Mouse (Mus musculus) NIH3T3 (cell line): ENCODE data around the gene Ppp1r13b.

Source experiments
- DNase-seq: peaks from one replicate; pipeline ENCODE4 v3.0.0-alpha.2; 2012; ENCODE audit warnings: low read depth

Ppp1r13b gene

GRCm38 (mm10) chr12:111916514-111917217 lies 8.8 kb upstream of the Ppp1r13b start:
- DNase-seq = no peak

DNA sequence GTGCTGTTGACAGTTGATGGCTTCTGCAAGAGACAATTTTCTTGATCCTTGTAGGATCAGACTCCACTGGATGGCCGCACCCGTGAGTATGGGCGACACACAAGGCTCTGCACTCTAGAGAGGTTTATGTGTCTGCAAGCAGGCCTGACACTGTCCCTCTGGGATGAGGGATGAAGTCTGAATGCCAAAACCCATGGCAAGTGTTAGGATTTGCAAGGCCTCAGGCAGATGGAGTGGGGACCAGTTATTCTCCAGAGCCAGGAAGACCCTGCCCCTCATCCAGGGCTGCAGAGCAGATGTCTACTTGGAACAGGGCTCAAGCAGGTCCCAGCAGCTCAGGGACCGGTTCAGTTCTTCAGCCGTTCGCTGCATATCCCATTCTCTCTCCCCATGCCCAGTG lies 7.9 kb upstream of the Ppp1r13b start:
- no peak for DNase-seq

DNA sequence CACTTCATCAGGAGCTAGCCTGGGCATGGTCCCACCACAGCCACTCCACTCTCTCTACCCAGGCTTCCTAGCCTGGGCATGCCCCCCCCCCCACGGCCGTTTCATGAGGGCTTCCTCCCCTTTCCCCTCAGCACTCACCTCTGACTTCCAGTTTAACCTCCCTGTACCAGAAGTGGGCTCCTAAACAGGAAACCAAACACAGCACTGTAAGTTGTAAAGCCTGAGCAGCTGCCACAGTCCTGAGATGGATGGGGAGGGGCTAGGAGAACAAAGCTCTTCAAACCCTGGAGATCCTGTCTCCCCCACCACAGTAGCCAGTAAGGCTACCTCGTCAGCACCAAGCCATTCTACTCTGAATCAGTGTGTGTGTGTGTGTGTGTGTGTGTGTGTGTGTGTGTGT lies 6.1 kb upstream of the Ppp1r13b start:
- no peak for DNase-seq

DNA sequence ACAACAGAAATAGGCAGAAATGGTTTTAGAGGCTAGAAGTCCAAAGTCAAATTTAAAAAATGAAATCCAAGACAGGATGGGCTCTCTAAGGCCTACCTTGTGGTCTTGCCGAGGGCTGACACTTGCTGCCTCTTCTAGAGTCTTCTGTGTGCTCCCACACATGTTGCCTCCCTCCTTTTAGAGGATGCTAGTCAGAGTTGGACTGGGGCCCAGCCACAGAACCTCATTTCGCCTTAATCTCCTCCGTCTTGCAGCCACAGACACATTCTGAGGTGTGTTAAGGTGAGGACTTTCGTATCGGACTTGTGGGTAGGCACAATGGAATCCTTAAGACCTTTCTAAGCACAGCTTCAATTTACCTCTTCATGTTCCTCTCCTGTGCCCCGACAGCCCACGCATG lies 4.9 kb upstream of the Ppp1r13b start:
- no peak for DNase-seq

DNA sequence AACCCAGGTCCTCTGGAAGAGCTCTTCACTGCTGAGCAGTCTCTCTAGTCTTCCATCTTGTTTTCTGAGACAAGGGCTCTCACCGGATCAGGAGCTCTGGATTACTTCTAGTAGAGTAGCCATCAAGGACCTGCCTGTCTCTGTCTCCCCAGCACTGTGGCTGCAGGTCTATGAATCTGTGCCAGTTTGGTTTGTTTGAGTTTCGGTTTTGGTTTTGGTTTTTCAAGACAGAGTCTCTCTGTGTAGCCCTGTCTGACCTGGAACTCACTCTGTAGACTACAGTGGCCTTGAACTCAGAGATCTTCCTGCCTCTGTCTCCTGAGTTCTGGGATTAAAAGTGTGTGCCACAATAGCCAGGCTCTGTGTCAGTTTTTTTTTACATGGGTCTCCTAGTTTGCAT lies 3.9 kb upstream of the Ppp1r13b start:
- DNase-seq = no peak

DNA sequence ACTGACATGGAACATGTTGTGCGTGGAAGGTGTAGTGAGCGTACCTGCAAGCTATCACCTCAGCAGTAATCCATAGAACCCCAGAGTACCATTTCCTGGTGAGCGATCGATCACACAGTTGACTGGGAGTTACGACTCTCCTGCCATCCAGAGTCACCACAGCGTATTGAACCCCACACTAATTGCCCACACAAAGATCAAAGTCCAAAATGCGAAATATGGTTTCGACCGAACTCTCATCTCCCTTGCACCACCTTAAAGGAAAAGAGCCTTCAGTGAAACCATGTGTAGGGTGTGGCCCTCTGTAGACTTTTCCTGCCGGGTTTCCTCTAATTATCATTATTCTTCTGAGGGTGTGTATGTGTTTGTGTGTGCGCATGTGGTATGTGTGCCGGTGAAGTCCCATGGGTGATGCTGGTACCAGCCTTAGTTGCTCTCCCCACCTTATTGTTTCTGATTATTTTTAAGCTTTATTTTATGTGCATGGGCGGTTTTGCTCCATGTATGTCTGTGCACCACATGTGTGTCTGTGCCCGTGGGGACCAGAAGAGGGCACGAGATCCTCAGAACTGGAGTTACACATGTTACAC lies 3.4 kb upstream of the Ppp1r13b start:
- no peak for DNase-seq

- DNase-seq = no peak
These were observed 1.2 kb upstream of the Ppp1r13b start for GRCm38 (mm10) chr12:111908997-111909550.

- peak; percentile 14 for DNase-seq
These were observed 454 bp downstream of the Ppp1r13b start for GRCm38 (mm10) chr12:111907421-111907891.

- DNase-seq = no peak
These were observed 1.5 kb downstream of the Ppp1r13b start for GRCm38 (mm10) chr12:111906309-111906875.

DNA sequence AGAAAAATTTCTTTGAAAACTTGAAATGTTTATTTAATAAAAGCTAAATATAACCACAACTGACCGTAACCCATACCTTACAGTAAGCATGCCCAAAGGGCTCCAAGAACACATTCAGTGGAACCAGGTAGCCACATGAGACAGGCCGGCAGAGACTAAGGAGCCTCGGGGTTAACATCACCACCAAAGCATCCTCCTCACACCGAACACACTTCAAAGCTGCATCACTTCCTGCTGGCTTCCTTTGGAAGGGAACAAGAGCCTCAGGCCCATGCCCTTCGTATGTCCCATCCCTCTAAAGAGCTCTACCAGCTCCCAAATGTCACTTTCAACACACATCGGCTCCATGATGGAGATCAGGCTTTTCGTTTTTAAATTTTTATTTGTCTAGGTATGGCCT lies 5.4 kb downstream of the Ppp1r13b start:
- DNase-seq = no peak

DNA sequence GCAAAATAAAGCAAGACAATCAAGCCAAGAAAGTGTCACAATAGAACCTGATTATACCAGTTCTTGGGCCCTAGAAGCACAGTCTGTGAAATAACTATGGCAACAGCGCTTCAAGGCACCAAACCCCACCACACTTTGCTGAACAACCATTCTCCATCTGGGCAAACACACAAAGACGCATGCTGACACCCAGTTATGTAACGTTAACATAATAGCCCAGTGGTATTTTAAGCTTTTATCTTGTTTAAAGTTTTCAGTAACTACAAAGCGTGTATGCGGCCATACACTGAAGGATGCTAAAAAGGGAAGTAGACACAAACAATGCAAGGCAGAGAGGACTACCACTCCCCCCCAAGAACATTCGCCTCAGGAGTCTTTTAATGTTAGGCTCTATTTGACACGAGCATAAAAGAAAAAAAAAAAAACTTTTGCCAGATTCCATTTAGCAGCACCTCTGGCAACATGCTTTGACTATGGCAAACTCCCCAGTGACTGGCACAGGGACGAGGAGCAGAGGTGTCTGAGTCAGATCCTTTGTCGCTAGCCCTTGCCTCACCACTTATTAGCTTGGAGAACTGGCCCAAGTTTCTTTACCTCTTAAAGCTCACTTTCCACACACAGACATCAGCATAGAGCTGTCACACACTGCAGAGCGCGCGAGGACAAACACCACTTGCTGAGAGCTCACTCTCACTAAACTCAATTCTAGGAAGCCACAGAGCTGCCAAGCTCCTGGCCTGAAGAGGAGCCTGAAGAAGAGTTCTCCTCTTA lies 6.6 kb downstream of the Ppp1r13b start:
- DNase-seq = no peak

DNA sequence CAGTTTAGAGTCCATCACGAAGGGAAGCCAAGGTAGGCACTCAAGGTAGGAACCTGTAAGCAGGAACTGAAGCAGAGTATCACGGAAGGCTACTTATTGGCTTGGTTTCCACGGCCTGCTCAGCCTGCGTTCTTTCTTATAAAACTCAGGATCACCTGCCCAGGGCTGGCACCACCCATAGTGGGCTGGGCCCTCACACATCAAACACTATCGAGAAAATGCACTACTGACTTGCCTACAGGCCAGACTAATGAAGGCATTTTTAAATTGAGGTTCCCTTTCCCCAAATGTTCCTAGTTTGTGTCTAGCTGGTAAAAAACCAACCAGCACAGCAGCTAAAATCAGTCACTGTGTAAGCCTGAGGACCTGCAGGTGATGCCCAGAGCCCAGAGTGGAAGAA lies 8.3 kb downstream of the Ppp1r13b start:
- no peak for DNase-seq

GRCm38 (mm10) chr12:111898686-111899085 lies 9.2 kb downstream of the Ppp1r13b start:
- no peak for DNase-seq

DNA sequence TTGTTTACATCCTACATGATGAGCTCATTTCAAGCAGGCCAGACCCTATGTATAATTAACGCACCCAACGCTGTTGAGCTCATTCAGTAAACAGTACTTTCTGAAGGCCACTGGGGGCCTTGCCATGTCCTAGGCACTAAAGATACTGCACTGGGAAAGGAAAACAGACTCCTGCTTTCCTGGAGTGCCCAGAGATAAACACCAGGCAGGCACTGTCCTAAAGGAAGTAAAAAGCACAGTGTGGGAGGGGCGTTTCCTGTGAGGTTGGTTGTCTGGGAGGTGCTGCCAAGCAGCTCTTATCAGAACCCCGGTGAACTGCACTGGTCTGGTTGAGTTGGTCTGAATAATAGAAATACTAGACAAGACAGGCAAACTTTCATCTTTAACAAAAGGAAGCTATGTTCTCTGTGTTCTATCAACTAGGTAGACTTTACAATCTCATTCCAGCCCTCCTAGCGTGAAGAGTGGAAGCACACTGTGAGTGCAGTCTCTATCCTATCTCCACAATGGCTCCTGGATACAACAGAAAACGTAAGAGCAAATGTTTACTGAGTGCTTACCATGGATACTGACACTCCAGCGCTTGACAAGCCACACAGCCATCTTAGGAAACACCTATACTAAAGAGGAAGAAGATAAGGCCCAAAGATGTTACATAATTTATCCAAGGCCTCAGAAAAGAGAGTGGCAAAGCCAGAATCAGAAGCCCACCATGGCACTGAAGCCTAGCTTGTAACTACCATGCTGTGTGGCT lies 10.8 kb downstream of the Ppp1r13b start:
- no peak for DNase-seq

- peak; percentile 39 for DNase-seq
These were observed 13.8 kb downstream of the Ppp1r13b start for GRCm38 (mm10) chr12:111894082-111894481.

- no peak for DNase-seq
These were observed 14.9 kb downstream of the Ppp1r13b start for GRCm38 (mm10) chr12:111892981-111893380.

- DNase-seq = no peak
These were observed 16.1 kb downstream of the Ppp1r13b start for GRCm38 (mm10) chr12:111891800-111892199.

GRCm38 (mm10) chr12:111889251-111889650 lies 18.7 kb downstream of the Ppp1r13b start:
- DNase-seq = no peak

GRCm38 (mm10) chr12:111888303-111888864 lies 19.5 kb downstream of the Ppp1r13b start:
- DNase-seq = no peak

- no peak for DNase-seq
These were observed 20.9 kb downstream of the Ppp1r13b start for GRCm38 (mm10) chr12:111887005-111887404.

GRCm38 (mm10) chr12:111882852-111883251 lies 25.1 kb downstream of the Ppp1r13b start:
- DNase-seq = no peak
